Mouse (Mus musculus) adrenal gland, adult 8-10 months (tissue): ENCODE data around the gene Gmds. TPM values are rescaled to one million over a fixed set of nuclear protein-coding genes. Genes with fewer than 3 reads are reported as not detected.

Experiments used
- DNase-seq: peaks from one replicate; pipeline ENCODE4 v3.0.0; 2022
- total RNA-seq, 4 experiments: library from RNA; stranded (reverse); gene quantifications; 2 replicates each; pipeline ENCODE4 v1.2.4; 2022

The Gmds gene
- total RNA-seq, 4 experiments from 2014 or later: 7.1 to 8.6 (median 7.5) TPM

DNA sequence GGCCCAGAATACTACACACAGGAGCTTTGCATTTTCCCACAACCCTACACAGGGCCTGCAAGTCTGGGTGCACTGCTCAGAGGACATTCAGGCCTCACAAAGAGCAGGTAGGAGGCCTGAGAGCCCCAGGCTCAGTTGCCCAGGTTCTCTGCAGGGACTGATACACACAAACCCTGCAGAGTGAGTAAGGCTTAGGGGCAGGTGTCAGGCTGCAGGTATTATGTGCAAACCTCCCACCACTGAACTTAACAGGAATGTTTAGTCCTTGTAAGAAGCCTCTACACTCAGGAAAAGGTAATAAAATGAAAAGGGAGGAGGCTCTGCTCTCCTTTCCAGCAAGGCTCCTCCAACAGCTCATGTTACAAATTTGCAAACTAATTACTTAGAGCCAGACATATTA lies 313.7 kb downstream of the Gmds start:
- DNase-seq: no peak

DNA sequence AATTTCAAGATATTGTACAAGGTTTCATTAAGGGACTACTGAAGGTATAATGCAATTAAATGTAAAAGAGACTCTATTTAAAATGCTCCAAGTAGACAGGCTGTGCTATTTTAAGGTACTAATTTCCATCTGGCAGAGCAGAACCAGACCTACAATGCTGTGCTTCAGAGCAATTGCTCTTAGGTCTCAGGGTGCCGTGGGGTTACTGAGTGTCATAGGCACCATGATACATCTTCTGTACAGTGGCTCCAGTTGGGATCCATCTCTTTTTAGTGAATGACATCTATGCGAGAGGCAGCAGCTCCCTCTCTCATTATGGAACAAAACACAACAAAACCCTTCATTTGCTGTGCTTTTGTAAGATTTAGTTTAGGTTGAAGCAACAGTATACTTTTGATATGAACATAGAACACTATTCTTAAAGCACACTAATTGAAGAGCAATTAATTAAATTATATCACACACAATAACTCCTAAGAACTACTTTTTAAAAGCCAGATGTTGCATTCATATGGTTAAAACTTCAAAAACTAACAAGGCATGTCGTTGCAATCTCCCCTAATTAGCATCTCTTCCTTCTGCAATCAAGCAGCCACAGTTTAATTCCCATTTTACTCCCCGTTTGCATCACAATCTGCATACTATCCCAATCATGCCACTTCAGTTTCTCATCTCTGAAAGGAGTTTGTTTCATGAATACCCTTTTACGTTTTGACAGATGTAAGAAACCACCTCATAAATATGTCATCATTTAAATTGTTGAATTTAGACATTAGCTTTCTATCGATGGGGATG lies 317.9 kb downstream of the Gmds start:
- DNase-seq: no peak

DNA sequence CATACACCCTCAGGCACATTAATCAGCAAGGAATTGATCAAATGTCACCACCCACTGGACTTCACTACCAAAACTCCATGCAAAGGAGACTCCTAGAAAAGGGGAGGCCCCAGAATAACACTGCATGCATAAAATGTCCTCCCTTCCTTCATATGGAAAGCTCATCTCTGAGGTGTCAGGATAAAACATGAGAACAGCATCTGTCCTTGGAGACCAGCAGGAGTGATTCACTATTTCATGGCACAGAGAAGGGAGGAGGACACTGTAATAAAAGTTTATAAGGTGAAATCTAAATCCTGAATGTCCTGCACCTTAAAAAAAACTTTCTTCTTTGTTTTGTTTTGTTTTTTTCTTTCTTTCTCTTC lies 319.3 kb downstream of the Gmds start:
- no peak for DNase-seq

- DNase-seq: peak; percentile 74
Observed at GRCm38 (mm10) chr13:32018518-32019255, 319.9 kb downstream of the Gmds start.

DNA sequence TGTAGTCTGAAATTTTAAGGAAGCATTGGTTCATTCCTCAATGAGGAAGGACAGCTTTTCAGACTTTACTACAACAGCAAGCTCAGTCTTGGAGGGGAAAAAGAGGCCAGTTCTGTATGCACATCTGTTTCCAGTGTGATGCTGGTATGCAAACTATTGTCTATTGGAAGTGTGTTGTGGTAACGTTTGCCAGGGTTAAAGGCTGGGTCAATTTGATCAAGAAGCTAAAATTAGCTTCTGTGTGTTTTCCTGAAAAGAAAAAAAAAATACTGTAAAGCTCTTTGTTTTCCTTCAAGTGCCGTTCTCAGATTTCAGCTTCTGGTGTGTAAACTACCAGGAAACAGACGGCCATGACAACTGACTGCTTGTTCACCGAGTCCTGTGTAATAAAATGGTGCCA lies 329.7 kb downstream of the Gmds start:
- DNase-seq: no peak

GRCm38 (mm10) chr13:32008116-32008641 lies 330.4 kb downstream of the Gmds start:
- DNase-seq: no peak

DNA sequence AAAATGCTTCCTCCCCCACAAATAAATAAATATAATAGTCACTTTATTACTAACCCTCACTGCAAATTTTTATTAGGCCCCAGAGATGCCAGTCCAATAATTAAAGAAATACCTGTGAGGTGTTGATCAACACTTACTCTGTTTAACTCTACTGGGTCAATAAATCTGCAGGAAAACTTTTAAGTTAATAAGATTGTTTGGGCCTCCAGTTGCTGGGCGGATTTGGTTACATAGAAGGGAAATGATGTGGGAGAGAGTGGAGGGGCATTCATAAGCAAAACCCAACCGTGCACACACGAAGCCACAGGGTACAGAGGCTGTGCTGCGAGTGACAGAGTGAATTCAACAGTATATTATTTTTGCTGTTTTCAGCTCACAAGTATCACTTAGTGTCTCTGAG lies 345.1 kb downstream of the Gmds start:
- no peak for DNase-seq

DNA sequence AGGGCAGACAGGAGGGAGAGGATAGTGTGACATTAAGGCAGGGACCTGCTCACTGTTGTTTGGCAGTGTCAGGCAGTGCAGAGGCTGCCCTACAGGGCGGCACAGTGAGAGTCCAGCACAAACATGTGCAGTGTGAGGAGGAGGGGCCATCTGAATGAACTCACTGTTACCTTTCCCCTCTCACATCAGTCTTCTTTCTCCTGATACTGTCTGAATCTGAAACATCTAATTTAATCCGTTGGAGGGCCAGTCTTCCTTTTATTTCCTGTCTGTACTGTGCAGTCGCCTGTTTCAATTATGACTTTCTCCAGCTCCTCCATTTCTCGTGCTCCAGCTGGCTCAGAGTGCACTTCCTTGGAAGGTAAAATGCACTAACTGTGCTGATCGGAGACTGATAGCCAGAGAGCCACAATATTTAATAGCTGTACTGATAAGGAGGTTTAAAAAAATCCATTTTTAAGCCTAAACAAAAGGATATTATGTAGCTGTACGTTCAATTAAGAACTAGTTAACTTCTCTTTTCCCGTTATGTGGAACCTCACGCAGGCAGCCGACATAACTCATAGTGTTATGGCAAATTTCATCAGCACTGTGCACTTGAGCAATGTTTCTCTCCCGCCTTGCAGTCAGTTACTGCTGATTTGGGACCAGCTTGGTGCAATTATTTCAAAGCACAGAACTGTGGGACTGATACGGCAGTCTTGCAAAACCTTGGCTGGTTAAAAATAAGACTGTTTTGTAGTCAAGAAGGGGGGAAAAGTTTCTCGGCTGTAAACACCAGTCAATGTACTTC lies 345.9 kb downstream of the Gmds start:
- peak; percentile 7 for DNase-seq

DNA sequence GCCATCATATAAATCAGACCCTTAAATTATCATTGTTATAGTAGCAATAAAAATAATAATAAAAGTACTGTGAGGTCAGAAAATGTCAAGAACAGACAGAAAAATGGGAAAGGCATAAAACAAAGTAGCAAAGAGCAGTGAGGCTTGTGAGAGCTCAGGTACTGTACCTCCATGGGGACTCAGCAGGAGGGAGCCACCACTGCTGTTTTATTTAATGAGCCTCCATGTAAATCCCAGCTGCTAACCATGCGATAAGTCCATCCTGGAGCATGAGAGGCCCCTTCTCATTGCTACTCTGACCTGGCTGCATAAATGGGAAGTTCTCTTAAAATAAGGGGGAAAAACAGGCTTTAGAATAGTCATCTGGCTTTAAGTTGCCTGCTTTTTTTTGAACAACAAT lies 357.3 kb downstream of the Gmds start:
- DNase-seq: no peak

DNA sequence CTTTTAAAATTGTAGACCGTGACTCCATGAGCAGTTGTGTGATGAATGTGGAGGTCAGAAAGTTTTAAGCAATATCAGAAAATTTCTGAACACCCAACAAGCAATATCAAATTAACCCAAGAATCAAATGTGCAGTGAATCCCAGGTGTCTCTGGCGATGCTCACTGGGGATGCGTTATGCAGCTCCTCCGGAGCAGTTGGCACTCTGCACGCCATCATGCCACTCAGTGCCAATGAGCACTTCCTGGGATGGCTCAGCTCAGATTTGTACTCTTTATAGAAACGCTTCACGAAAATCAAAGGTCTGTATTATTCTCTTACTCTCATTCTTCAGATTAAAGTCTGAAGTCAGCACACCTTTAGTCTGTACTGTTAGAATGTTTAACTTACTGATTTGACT lies 360.4 kb downstream of the Gmds start:
- no peak for DNase-seq

DNA sequence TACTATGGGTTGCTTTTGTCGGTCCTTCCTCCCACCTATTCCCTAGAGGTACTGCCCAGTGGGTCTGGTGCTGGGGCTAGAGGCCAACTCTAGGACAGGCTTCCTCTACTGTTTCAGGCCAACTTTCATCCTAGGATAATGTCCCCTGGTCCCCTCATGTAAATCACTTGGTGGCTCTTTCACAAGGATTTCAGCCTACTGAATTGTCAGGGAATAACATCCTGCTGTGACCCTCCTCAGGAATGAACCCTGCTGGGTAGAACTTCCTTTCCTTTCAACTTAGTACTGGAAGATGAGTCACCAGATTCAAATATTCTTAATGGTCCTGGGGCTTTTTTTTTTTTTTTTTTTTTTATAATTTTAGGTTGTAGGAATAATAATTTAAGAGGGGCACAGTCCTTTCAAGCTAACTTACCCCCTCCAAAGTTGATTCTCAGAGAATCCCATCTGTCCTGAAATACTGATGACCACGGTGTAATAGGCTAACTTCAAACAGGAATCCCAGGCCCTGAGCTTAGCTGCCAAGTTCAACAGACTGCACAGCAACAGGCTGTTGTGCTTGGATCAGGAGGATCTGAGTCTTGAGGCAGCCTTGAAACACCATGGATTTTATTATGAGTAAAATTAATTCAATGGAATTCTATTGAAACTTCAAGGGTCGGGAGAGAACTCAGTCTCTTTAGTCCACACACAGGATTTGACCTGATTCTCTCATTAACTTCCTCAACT lies 363.6 kb downstream of the Gmds start:
- DNase-seq: no peak

GRCm38 (mm10) chr13:31971040-31971501 lies 367.5 kb downstream of the Gmds start:
- DNase-seq: no peak

- DNase-seq: no peak
Observed at GRCm38 (mm10) chr13:31968272-31968671, 370.3 kb downstream of the Gmds start.

GRCm38 (mm10) chr13:31966931-31967532 lies 371.5 kb downstream of the Gmds start:
- no peak for DNase-seq

DNA sequence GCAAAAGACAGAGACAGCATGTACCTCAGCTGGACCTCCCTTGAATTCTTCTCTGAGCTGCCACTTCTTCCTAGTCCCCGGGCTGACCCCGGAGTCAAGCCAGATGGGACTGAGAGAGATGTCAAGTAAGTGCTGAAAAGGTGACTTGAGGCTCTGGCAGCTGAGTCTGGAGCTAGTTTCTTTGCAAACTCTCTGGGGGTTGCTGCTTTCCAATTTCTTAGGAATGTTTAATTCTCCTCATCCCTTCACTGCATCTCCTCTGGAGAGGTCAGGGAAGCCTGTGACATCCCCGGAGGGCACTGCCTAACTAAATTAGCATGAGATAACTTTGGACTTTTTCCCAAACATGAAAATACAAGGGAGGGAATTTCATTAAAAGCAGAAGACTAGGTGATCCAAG lies 378.0 kb downstream of the Gmds start:
- DNase-seq: no peak

DNA sequence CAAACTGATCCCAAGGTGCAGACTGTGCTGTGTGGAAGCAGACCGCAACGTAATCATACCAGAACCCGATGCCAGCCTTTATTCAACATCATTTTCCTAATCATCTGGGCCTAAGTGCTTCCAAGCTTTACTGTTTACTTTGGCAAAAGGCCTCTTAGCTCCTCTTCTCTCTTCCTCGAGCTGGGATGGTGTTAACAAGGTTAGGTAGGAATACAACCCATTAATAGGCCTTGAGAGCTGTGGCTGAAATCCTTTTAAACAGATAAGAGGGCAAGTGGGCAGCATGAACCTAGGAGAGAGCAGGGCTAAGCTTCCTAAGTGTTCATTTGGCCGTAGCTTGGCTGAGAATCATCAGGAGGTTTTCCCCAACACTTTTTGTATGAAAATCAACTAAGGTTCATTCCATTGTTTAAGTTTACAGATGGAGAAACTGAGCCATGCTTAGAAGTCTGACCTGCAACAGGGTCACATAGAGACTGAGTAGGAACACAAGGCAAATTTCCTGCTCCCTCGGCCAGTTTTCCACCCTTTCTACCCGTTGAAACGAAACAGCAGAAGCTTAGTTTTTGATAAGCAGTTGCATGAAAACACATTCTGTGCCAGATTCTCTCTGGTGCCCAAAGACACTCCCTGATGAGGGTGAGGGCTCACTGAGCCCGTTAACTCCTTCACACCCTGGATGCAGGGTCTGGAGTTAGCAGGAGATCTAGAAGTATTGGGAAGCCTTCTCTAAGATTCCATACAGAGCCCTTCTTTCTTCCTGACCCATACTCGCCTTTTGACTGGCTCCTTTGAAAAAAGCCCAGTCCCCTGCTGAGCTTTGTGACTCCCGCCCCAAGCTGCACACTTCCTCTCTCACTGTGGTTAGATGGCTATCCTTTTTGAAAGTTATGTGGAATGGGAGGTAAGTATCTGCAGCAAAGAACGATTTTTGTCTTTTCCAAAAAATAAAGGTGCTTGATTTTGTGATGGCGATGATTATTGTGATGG lies 379.9 kb downstream of the Gmds start:
- DNase-seq: no peak

GRCm38 (mm10) chr13:31956584-31956983 lies 382.0 kb downstream of the Gmds start:
- peak; percentile 62 for DNase-seq

DNA sequence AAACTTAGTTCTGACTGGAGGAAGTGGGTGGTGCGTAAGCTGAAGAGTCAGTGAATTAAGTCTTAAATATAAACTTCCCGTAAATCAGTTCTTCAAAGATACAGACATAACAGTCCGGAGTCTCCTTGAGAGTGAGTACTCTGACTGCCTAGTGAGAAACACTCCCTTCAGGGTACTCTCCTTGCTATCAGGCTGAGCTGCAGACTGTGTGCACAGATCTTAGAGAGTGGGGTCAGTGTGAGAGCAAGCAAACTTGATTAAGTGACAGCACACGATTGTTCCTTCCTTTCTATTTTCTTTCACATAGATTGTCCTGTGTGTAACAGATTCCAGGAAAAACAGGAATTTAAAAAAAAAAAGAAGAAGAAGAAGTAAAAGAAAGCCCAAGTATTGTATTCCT lies 382.4 kb downstream of the Gmds start:
- DNase-seq: no peak

DNA sequence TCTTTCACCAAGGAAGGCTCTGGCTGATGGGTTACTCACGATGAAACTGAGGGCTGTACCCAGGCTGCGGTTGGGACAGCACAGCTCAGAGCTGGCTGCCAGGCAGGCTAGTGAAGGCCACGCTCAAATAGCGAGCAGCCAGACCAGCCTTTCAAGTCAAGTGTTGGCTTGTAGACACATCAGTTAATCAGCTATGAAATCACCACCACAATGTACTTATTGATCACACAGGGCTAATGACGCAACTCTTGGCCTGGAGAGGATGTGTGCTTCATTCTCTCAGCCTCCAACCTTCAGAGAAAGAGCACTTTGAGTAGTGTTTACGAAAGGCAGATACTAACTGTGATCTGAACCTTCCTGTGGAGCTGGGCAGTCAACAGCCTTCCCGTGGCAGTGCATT lies 383.4 kb downstream of the Gmds start:
- peak; percentile 49 for DNase-seq

DNA sequence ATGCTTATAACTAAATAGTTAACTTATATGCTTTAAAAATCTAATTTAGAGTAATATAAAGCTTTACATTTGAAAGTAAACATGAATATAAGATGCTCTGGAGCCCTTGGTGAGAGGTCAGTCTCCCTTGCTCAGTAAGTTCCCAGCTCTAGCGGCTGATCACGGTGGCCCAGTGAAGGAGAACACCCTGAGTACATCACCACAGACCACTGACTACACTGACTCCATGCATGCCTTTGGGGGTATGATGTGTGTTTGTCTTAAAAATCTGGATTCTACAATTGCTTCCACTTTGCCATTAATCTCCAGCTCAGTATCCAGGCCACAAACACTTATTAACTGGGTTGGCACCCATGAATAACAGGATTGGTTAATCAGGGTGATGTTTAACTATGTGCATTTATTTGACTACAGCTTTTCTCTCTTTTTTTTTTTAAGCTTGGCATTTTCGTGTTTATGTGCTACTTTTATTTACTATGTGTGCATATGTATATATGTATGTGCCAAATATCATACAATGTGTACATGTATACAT lies 393.8 kb downstream of the Gmds start:
- DNase-seq: no peak
